ENCODE assay signal across 10 mouse cellular contexts in genomic region chr11:32587191-32588089, GRCm38 (mm10). TPM values are rescaled to one million over a fixed set of nuclear protein-coding genes. Genes with fewer than 3 reads are reported as not detected.
DNase-seq lines count a peak whose midpoint lies in the region; ATAC-seq lines count a peak whose summit lies in the region.
"Had no signal": no experiment of that assay in that cellular context is flagged by ENCODE, and none has a peak within 500 bp of the region (broad histone marks: within the 10 kb centered on the region; RNA-seq: fewer than 3 reads in every experiment).

No protein-coding gene starts in this region.

- no peaks in the 10 kb centered on the region for H3K9me3 ChIP-seq in hindbrain, embryonic 10.5 days
- no peaks in the 10 kb centered on the region for H3K9me3 ChIP-seq in hindbrain, embryonic 11.5 days (ENCODE audit: control insufficient read depth, low read length)
- H3K9me3 ChIP-seq in hindbrain, embryonic 14.5 days (ENCODE audit: control insufficient read depth, low read length) = no peaks in the 10 kb centered on the region
- H3K9me3 ChIP-seq: liver, embryonic 15.5 days had no signal

- intact Hi-C loops in gastrocnemius, postnatal 14 days (cut with DNase I; ENCODE audit: low total_unique reads) = loop anchor here (5.0 kb wide), 2 partner anchors 55 to 135 kb away; partner anchors contain the start of genes Efcab9 and Stk10

- H3K36me3 ChIP-seq in hindbrain, embryonic 10.5 days = no peaks in the 10 kb centered on the region
- H3K36me3 ChIP-seq in hindbrain, embryonic 11.5 days (ENCODE audit: control insufficient read depth, insufficient read depth, low read length) = no peaks in the 10 kb centered on the region
- no peaks in the 10 kb centered on the region for H3K36me3 ChIP-seq in hindbrain, embryonic 14.5 days (replicated peaks; ENCODE audit: control insufficient read depth, insufficient read depth)

- H3K27me3 ChIP-seq in hindbrain, embryonic 10.5 days (ENCODE audit: insufficient read depth, poor library complexity, severe bottlenecking) = 0 out of 2 replicates have a peak, but pooled peaks cover 3% of the 10 kb centered on the region
- no peaks in the 10 kb centered on the region for H3K27me3 ChIP-seq in hindbrain, embryonic 11.5 days (ENCODE audit: control insufficient read depth, insufficient read depth, low read length)
- H3K27me3 ChIP-seq in hindbrain, embryonic 14.5 days (ENCODE audit: control insufficient read depth, insufficient read depth, low read length) = no peaks in the 10 kb centered on the region
- H3K27me3 ChIP-seq: liver, embryonic 15.5 days had no signal

- no peak overlapping the region for H3K9ac ChIP-seq in hindbrain, embryonic 11.5 days (ENCODE audit: low read depth, low read length)
- peak overlapping the region; percentile 24 for H3K9ac ChIP-seq in hindbrain, embryonic 14.5 days
- H3K9ac ChIP-seq: liver, embryonic 15.5 days had no signal

- peaks cover 21% of the 10 kb centered on the region for H3K4me1 ChIP-seq in hindbrain, embryonic 10.5 days (replicated peaks)
- H3K4me1 ChIP-seq in hindbrain, embryonic 11.5 days (replicated peaks; ENCODE audit: control insufficient read depth, insufficient read depth, low read length) = no peaks in the 10 kb centered on the region; the same call in 1 of the 2 replicates
- H3K4me1 ChIP-seq in hindbrain, embryonic 14.5 days (replicated peaks; ENCODE audit: control insufficient read depth, insufficient read depth, low read length) = no peaks in the 10 kb centered on the region; the same call in 1 of the 2 replicates

- H3K4me3 ChIP-seq in hindbrain, embryonic 10.5 days = no peak overlapping the region
- no peak overlapping the region for H3K4me3 ChIP-seq in hindbrain, embryonic 11.5 days (ENCODE audit: low read depth, low read length)
- H3K4me3 ChIP-seq in hindbrain, embryonic 14.5 days (replicated peaks; ENCODE audit: low read length) = no peak overlapping the region
- H3K4me3 ChIP-seq: liver, embryonic 15.5 days had no signal

- WGBS in hindbrain, embryonic 10.5 days = 74% methylated on average over 17 of the region's 17 CpGs
- WGBS in hindbrain, embryonic 11.5 days = 76% methylated on average over 17 of the region's 17 CpGs
- 77% methylated on average over 17 of the region's 17 CpGs for WGBS in hindbrain, embryonic 14.5 days

- H3K4me2 ChIP-seq in hindbrain, embryonic 11.5 days (replicated peaks; ENCODE audit: low read depth, low read length) = no peak overlapping the region
- H3K4me2 ChIP-seq in hindbrain, embryonic 14.5 days (replicated peaks) = no peak overlapping the region
- H3K4me2 ChIP-seq: liver, embryonic 15.5 days had no signal

- ATAC-seq in hindbrain, embryonic 11.5 days (ENCODE audit: low FRiP score) = no peak
- ATAC-seq in hindbrain, embryonic 14.5 days (ENCODE audit: low FRiP score) = no peak

- no peak for DNase-seq in hindbrain, embryonic 10.5 days (ENCODE audit: low spot score)
- no peak for DNase-seq in hindbrain, embryonic 11.5 days (ENCODE audit: low spot score)
- peak; percentile 61 for DNase-seq in NIH3T3 (ENCODE audit: low read depth)
- no peak for DNase-seq in hindbrain, embryonic 14.5 days (ENCODE audit: low spot score)
- DNase-seq in natural killer cell, adult 2 months (ENCODE audit: low spot score in 2 of 2) = peak; percentile 47 to 55
- DNase-seq in right cerebral cortex, postnatal 10 days (ENCODE audit: low spot score in 2 of 2) = no peak
- DNase-seq in layer of hippocampus, postnatal 25 days (ENCODE audit: extremely low spot score in 1 of 2, low spot score in 1 of 2) = no peak
- DNase-seq in gastrocnemius, postnatal 14 days = no peak

- H3K27ac ChIP-seq in hindbrain, embryonic 10.5 days = 0 out of 2 replicates have a peak overlapping the region, but pooled peaks have one; percentile 45
- no peak overlapping the region for H3K27ac ChIP-seq in hindbrain, embryonic 11.5 days (ENCODE audit: low read depth, low read length)
- no peak overlapping the region for H3K27ac ChIP-seq in hindbrain, embryonic 14.5 days
- H3K27ac ChIP-seq: liver, embryonic 15.5 days had no signal

RNA-seq across cellular contexts. Expression of gene Stk10, which starts 54.3 kb away (rescaled TPM):
- polyA plus RNA-seq in hindbrain, embryonic 10.5 days (2016; fragmentation: Nextera tagmentation; extraction: Ambion mirVana) = 3.0 TPM in 2 replicates
- polyA plus RNA-seq in hindbrain, embryonic 11.5 days (2014; fragmentation: Nextera tagmentation; extraction: Ambion mirVana) = 1.3 and 2.3 TPM in 2 replicates
- 1.8 and 2.2 TPM in 2 replicates for polyA plus RNA-seq in hindbrain, embryonic 14.5 days (2014; fragmentation: Nextera tagmentation; extraction: Ambion mirVana)
- 1 to 10 TPM; 7.6 to 8.6 TPM for total RNA-seq in layer of hippocampus, postnatal 25 days (2021)
- total RNA-seq in gastrocnemius, postnatal 14 days (2021) = 1 to 10 TPM; 4.9 to 6.9 TPM

RNA-seq across cellular contexts. Expression of gene Fbxw11, which starts 55.1 kb away (rescaled TPM):
- 89.8 and 94.9 TPM in 2 replicates for polyA plus RNA-seq in hindbrain, embryonic 10.5 days (2016; fragmentation: Nextera tagmentation; extraction: Ambion mirVana)
- 82.7 and 107 TPM in 2 replicates for polyA plus RNA-seq in hindbrain, embryonic 11.5 days (2014; fragmentation: Nextera tagmentation; extraction: Ambion mirVana)
- 114 and 134 TPM in 2 replicates for polyA plus RNA-seq in hindbrain, embryonic 14.5 days (2014; fragmentation: Nextera tagmentation; extraction: Ambion mirVana)
- 100 to 1,000 TPM; 139 to 150 TPM for total RNA-seq in layer of hippocampus, postnatal 25 days (2021)
- total RNA-seq in gastrocnemius, postnatal 14 days (2021) = 10 to 100 TPM; 53.3 to 53.6 TPM

RNA-seq across cellular contexts. Expression of gene Efcab9, which starts 55.6 kb away (rescaled TPM):
- polyA plus RNA-seq in hindbrain, embryonic 10.5 days (2016; fragmentation: Nextera tagmentation; extraction: Ambion mirVana) = 0.45 TPM in 1 of 2 replicates, not detected in the other
- 0.28 TPM in 1 of 2 replicates, not detected in the other for polyA plus RNA-seq in hindbrain, embryonic 11.5 days (2014; fragmentation: Nextera tagmentation; extraction: Ambion mirVana)
- not detected in 2 replicates for polyA plus RNA-seq in hindbrain, embryonic 14.5 days (2014; fragmentation: Nextera tagmentation; extraction: Ambion mirVana)
- total RNA-seq in layer of hippocampus, postnatal 25 days (2021) = 1 to 10 TPM; 1.2 TPM
- total RNA-seq in gastrocnemius, postnatal 14 days (2021) = under 1 TPM; 0.47 to 0.70 TPM
- total RNA-seq: hematopoietic stem cell, adult 5-6 weeks had no signal

Comparison
In these comparisons a context has a peak if more than half of its experiments do, and no peak if none do; other contexts are left out.
1. DNase-seq: peak in NIH3T3 (single experiment) and natural killer cell, adult 2 months (2 of 2); none in hindbrain, embryonic 10.5 days (single experiment), hindbrain, embryonic 11.5 days (single experiment), hindbrain, embryonic 14.5 days (single experiment), right cerebral cortex, postnatal 10 days (0 of 2), layer of hippocampus, postnatal 25 days (0 of 2) and gastrocnemius, postnatal 14 days (single experiment).